Mouse (Mus musculus) mesoderm, embryonic 11.5 days (tissue): ENCODE results near the gene Fam234b.
A peak's percentile ranks its signal among the peaks of the same experiment; 100 is the strongest.

Experiments
- DNase-seq: peaks from one replicate; pipeline ENCODE4 v3.0.0-alpha.2; 2012; ENCODE audit warnings: low read depth, low spot score

Gene Fam234b

DNA sequence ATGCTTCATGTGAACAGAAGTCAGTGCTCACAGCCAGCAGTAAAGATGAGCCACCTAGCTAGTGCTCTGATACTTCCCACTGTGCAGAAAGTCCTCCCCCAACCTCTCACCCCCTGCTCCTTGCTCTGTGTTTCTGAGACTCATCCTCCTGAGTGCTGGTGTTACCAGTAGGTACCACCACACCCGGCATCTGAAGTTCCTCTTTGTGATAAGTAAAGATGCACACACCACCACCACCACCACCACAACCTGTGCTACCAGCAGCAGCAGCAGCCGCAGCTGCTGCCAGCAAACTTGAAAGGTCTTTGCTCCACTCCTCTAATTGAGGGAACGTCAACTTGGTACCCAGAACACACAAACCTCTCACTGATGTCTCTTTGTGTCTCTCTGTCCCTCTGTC, 69.4 kb downstream of the Fam234b start:
- DNase-seq: no peak

DNA sequence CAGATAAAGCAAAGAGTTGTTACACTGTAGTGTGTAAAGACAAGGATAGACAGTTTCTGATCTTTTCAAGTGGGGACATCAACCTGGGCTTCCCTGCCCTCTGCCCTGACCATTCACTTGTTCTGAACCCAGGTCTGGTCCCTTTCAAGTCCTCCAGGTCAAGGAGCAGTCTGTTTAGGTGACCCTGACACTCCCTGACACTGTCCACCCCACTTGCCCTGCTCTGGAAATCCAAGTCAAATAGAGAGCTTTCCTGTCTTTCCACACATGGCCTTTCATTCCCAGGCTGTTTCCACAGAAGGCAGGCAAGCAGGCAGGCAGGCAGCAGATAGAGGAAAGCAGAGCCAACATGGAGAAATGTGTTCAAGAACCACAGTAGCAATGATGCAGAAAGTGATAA, 70.6 kb downstream of the Fam234b start:
- no peak for DNase-seq

DNA sequence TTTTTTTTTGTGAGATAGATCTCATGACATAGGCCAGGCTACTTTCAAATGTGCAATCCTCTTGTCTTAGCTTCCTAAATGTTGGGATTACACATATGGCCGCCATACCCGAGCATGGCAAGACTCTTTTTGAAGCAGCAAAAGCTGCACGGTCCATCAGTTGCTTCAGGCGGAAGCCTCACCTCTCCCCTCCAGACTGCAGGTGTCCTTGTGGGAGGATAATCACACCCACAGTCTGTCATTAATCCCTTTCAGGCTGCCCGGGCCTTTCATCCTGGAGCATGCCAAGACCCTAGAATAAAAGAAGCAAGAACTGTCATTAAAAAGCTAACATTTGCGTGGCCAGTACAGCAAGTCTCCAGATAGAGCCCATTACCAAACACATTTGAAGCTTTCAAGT, 71.8 kb downstream of the Fam234b start:
- DNase-seq: no peak

DNA sequence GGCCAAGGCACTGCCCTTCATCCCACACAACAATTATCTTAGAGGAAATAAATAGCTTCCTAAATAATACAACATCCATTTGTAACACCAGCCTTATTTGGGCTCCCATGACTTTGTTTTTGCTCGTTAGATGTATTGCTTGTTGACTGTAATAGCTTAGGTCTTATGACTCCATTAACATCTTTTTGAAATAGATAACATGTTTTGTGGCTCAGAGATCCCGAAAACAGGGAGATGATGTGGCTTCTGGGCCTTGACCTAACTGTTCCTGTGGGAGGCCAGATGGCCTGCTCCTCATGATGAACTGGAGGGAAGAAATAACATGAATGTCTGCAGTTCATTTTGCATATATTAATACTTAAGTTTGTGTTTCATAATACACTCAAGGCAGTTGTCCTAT, 74.0 kb downstream of the Fam234b start:
- DNase-seq: no peak

DNA sequence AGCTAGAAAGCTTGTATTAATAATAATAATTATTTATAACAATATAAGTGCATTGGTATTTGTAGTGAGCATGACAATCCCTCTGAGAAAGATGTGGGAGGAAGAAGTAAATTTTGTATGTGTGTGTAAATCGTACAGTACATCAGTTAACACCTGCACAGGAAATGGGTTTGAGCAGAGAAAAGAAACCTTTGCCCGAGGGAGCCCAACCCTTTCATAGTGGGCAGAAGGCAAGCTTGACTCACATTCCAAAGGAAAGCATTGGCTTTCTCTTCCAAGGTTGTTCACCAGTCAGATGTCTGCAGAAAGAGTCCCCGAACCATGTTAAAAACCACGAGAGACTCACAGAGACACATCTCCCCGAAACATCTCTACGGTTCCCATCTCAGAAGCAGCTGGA, 75.3 kb downstream of the Fam234b start:
- no peak for DNase-seq

DNA sequence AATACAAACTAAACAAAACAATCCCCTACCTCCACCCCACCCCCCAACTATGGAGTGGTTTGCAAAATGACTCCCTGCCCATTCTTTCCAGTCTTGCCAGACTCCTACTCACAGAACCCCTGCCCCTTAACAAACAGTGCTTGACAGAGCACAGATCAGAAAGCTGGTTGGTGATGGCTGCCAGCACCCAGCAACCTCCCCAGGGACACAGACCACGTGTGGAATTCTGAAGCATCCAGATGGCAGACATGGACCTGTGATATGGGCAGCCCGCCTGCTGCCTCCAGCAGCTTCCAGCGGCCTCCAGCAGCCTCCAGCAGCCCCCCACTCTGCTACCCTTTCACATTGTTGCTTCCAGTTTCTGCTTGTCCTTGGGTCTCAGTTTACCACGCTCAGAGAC, 77.5 kb downstream of the Fam234b start:
- no peak for DNase-seq

DNA sequence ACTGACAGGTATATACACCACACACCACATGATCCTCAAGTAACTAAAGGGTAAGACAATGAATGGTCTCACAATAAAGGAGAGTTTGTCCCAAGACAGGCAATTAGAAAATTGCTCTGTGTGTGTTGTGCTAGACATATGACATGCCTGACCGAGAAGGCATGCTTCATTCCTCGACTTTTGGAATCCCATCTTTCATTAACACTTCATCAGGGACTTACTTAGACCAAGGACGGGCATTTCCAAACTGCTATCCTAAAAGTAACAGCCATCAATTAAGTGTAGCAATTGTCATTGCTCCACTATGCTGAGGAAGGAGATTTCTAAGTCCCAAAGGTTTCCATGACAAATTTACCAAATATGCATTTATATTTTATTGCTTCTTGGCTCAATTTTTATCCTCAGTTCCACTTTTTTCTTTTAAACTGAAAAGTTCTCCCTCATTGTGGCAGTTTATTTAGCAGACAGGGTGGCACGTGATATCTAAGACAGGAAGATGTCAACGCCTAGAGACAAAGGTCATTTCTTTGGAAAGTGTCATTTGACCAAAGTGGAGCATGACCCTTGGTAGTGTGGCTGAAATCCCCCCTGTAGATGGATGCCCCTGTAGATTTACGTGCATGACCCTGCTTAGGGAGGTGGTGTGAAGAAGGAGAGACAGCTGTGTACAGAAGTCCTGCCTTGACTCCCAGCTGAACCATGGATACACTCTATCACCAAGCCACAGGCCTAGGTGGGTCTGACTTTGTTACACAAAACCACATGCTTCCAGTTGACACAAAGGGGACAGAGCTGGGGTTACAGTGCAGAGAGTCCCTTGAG, 78.9 kb downstream of the Fam234b start:
- DNase-seq: no peak

DNA sequence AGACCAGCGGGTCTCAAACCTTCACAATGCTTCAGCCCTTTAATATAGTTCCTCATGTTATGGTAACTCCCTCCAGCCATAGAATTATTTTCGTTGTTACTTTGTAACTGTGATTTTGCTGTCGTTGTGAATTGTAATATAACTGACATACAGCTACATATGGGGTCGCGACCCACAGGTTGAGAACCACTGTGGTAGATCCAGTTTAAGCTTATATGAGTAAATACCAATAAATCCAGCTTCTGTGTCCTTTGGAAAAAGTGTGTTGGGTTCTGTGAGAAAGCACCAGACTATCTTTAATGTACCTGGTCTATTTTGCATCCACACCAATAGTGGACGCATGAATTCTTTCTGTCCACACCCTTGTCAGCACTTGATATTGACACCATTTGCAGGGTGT, 80.5 kb downstream of the Fam234b start:
- no peak for DNase-seq

DNA sequence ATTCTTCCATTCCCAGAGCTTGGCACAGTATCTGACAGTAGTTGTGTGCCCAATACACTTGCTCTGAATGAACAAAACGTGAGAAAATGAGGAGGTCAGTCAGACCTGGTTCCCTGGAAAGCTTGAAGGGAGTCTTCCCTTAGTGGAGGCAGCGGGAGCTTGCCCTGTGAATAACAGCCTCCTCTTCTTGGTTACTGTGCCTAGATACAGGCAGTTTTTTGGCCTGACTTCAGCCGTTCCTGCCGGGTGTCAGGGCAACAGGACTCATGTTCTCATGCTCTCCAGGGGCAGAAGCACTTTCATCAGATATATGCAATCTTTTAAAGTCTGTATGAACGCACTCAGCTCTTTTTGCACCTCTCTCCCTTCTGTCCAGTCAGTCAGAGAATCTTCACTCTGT, 81.5 kb downstream of the Fam234b start:
- DNase-seq: no peak

DNA sequence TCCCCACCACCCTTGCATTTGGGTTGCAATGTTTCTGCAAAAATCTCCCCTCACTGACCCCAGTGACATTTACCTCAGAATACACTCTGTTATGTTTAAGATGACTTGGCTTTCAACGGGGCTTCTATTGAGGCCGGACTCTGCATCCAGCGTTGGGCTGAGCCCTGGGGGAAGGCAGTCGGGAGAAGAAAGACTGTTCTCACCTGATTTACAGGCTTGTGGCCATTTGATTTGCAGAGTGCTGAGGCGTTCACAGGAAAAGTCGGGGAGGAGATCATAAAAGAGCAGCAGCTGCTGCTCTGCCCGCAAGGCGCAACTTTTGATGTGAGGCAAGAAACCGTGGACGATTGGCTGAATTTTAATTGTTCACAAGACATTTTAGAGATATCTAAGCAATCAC, 82.1 kb downstream of the Fam234b start:
- peak; percentile 26 for DNase-seq

DNA sequence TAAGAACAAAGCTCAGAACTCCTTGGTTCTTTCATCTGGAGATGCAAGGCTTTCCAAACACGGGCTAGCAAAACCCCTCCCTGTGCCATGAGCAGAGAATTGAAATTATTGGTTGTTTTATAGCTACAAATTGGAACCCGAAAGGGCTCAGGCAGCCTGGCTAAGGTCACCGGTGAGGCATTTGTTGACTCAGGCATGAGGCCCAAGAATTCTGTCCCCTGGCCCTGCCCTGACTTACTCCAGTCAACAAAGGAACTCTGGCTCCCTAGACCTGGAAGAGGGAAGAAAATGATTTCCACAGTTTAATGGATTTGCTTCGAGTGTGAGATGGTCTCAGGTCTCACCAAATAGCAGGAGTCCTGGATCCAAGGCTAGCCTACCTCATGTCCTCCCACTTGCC, 94.6 kb downstream of the Fam234b start:
- no peak for DNase-seq

DNA sequence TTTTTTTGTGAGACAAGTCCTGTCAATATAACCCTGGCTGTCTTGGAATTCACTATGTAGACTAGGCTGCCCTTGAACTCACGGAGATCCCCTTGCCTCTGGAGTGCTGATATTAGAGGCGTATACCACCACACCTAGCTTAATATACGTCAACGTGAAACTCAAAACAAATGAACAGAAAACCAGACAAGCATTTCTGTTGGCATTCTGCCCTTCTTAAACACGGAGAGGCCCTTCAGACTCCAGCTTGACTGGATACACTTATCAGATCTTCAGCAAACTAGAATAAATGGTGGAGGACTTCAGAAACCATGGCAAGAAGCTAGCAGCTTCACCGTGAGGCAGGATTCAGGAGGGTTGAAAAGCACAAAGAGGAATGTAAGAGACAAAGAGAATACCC, 96.4 kb downstream of the Fam234b start:
- no peak for DNase-seq
